Mouse (Mus musculus) hematopoietic stem cell, adult 5-6 weeks (primary cell): ENCODE measurements around the gene Tlx2. TPM values are rescaled to one million over a fixed set of nuclear protein-coding genes. Genes with fewer than 3 reads are reported as not detected.

Experiments
- ATAC-seq, 2 experiments: fragments of 125-278 bp in 1 of 2; replicated peaks in 1 of 2; 2 replicates each; pipeline ENCODE4 v1.8.0; 2016 to 2017; ENCODE audit warnings: inconsistent platforms in 2 of 2, mild to moderate bottlenecking in 2 of 2, moderate number of reproducible peaks in 2 of 2, low read depth in 1 of 2, moderate TSS enrichment in 1 of 2; ENCODE audit not compliant: low FRiP score in 2 of 2, poor library complexity in 2 of 2, severe bottlenecking in 2 of 2, insufficient read depth in 1 of 2, low TSS enrichment in 1 of 2
- total RNA-seq: library from RNA; stranded (forward); fragments of 172-1452, 232-1000 nt; gene quantifications from 2 replicates; pipeline ENCODE4 v1.2.3, GENCODE M21; 2017

Tlx2 gene
- total RNA-seq, 1 experiment from 2014 or later = not detected

DNA sequence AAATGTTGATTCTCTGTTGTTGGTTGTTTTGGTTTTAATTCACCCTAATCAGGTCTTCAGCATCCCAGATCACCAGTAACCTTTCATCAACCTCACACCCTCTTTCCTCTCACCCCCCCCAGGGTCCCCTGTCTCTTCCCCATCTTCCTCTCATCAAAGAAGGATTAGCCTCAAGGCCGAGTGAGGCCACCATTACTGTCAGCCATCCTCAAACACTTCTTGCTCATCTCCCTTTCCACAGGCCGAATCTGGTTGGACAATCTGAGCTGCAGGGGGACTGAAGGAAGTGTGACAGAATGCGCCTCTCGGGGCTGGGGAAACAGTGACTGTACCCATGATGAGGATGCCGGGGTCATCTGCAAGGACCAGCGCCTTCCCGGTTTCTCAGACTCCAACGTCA, 32.9 kb downstream of the Tlx2 start:
- no peak for ATAC-seq

DNA sequence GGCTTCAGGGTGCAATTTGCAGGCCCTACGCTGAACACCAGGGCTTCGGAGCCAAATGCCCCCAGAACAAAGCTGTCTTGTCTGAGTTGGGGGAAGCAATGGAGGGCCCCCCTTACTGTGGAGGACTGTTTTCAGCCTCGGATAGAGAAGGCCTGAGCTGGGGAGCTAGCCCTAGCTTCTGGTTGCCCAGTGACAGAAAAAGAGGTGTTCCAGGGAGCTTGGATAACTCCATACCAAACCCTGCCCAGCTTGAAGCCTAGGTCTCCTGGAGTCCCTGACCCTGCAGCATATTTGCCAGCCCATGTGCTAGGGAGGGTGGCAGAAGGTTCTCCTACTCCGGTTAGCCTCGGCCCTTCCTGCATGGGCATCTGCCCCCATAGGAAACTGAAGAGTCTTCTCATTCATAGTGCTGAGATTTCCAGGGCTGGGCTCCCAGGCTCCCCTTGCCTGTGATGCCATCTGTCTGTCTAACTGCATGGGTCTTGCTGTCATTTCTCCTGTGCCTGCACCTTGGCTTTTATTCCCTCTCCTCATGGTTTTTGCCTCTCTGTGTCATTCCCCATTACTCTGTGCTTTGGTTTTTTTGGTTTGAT, 35.5 kb downstream of the Tlx2 start:
- ATAC-seq = no peak

DNA sequence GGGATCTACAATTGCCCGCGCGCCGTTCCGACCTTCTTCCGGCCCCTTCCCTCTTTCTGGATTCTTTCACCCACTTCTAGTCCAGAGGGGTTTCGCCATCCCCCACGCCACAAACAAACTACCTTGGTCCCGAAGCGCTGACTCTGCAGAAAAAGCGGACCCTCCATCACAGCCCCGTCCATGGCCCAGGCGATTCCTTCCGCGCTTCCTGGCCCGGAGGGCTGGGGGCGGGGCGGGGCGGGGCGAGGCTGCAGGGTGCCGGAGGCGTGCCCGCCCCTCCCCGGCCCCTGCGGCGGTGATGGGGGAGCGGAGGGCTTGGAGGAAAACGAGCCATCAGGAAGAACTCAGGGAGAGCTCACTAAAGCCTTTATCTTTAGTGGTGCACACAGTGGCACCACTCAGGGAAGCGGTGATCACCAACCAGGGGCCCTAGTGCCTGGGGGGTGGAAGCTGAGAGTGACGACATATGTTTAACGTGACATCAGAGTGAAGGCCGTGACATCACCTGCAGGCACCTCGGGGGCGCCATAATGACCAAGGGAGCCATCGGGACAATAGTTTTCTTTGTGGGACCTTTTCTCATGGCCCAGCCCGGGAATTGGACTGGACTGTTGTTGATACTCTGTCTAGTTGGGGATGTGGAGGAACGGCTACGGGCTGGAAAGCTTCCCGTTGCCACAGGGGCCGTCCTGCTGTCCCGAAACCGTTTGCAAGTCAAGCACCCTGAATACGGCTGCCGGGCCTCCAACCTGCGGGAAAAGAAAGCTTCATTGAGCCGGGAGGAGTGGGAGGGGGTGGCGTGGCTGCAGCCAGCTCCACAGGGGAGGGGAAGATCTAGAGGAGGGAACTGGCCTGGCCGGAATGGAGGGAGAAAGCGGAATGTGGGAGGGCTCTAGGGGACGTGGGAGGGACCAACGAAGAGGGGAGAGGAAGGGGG, 36.6 kb downstream of the Tlx2 start, which contains the start of the genes Dok1 and Loxl3:
Gene Dok1 (minus strand): TSS at position 223 of the 937 bp plus-strand sequence.
Gene Loxl3 (plus strand): TSS at position 925 of the 937 bp plus-strand sequence.
- peak; percentile 68 to 72 for ATAC-seq

DNA sequence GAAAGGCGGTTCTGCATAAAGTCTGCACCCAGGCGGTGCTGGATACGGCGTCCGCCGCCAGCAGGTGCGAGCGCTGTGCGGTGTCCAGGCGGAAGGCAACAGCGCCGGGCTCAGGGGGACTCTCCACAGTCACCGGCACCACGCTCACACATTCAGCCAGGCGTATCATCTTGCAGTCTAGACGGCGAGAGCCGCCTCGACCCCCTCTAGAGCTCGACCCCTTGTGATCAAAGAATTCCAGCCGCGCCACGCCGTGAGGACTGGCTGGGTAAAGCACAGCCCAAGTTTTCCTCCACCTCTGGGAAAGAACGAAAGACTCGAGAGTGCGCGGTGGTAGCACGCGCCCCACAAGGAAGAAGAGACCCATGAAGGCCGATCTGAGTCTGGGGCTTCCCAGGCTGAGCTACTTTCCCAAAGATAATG, 37.3 kb downstream of the Tlx2 start:
- ATAC-seq = peak; percentile 34 to 61; a peak in 3 of 4 replicates

DNA sequence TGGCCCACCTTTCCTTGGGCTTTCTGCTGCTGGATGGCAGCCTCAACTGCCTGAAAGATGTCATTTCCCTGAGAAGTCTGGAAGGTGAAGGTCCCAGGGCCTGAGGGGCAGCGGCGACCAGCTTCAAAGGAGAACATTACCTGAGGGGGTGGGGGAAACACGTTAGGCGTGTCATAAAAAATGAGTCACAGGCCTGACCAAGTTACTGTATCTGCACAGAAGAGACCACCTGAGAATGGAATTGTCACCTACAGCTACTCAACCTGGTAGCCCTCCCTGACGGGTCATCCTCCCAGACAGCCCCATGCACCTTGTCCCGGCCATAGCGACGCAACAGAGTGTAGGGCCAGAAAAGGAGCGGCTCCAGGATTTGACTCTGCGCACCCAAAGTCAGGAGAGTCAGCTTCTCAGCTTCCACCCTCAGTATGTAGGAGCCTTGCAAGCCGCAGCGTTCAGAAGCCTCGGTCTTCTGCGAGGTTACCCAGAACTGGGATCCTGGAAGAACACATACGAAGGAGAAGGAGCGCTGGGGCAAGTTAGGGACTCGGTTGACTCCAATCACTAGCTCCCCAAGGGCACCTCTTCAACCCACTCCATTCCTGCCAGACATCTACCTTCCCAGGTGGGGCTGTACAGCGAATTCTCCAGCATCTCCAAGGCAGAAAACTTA, 38.0 kb downstream of the Tlx2 start:
- ATAC-seq = no peak

DNA sequence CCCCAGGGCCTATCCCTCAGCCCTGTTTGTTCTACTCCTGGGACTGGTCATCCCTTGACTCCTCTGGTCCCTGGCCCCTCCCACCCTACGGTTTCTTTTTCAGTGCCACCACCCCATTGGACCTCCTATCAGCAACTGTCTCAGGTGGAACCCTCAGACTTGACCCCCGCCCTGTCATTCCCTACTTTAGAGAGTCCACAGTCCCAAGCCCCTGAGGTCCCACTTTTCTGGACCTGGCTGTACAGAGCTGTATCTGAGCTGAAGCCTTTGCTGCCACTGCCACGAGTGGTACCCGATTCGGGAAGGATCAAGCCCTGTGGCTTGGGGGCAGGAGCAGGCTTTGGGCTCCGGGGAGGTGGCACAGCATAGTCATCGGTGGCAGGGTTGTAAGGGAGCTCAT, 39.0 kb downstream of the Tlx2 start:
- ATAC-seq = no peak

DNA sequence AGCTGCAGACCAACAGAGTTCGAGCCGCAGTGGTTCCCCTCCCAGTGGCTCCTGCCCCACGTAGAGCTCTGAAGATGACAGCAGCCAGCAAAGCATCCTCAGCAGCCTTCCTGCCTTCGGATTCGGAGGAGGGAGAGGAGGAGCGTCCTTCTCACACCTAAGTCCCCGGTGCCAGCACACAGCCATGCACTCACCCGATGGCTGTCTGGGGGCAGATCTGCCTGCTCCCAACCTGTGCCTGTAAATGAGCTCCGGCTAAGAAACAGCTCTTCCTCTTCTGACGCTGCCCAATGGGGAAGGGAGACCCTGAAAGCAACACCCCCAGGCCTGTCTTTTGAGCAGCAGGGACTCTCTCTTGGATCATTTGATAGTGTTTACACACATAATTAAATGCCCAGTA, 40.3 kb downstream of the Tlx2 start:
- no peak for ATAC-seq

DNA sequence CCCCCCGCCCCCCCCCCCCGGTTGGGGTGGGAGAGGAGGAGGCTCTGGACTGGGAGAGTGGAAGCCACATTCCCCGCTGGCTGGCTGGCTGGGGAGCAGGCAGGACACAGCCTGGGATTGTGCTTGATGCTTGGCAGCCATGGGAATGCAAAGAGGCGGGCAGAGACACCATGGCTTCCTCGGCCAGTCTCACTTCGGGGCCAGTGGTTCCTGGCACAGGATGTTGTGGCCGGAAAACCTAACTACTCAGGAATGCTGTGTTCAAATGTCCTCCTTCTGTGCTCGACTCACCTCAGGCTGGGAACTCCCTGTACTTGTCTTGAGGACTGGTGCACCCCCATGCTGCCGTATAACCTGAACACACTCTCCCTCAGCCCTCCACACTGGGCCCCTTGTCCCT, 42.4 kb downstream of the Tlx2 start:
- ATAC-seq = no peak; a peak in 1 of 4 replicates

DNA sequence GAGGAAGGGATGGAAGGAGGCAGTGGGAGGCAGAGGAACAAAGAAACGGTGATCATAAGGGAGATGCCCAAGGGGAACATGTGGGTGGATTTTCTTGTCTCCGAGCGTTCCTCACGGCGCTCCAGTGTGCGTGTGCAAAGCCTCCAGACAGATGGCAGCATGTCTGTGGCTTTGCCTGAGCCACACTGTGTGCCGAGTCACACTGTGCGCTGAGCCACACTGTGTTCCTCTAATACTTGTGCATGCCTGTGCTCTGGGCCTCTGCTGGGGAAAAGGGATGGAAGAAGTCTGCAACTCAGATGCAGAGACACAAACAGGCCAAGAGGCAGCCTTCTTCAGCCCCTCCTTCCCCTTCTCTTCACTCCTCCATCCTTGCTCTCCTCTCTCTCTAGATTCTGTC, 42.8 kb downstream of the Tlx2 start:
- ATAC-seq = no peak

DNA sequence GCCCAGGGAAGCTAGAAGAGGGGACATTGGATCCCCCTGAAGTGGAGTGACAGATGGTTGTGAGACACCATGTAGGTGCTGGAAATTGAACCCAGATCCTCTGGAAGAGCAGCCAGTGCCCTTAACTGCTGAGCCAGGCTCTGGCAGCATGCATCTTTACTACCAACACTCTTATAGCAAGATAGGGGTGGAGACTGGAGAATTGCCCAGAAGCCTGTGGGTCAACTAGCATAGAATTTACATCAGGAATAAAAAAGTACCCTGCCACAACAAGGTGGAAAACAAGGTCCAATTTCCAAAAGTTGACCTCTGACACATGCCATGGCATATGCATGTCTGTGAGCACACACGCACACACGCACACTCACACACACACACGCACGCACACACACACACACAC, 44.9 kb downstream of the Tlx2 start:
- ATAC-seq = no peak

DNA sequence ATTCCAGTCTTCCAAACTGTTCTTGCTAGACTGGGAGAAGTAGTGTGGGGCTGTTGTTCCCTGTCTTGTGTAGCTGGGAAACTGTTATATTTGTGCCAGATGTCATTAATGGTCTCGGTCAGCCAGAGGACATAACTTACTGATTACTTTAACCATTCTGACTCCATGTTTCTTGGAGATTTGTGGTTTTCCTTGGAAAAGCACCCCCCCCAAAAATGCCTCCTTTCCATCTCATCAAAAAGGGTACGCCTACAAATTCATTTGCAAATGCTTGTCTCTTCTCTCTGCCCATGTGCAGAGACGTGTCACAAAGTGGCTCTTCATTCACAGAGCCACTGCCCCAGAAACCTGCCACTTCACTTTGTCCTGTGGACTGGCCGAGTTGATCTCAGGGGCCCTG, 45.7 kb downstream of the Tlx2 start:
- ATAC-seq = no peak

DNA sequence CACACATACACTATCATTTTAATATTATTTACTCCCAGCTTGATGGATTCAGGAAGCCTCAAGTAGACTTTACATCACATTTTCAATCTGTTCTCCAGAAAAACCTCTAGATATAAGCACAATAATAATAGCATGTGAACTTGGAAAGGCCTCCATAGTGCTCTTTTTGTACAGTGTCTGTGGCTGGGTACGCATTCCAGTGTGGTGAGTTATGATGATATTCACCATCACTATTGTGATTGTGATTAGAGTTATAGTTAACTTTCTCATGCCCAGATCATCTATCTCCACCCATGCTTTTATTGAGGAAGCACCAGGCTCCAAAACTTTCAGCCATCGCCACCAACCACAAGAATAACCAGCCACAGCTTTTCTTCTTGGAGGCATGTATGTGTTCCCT, 46.3 kb downstream of the Tlx2 start:
- no peak for ATAC-seq

DNA sequence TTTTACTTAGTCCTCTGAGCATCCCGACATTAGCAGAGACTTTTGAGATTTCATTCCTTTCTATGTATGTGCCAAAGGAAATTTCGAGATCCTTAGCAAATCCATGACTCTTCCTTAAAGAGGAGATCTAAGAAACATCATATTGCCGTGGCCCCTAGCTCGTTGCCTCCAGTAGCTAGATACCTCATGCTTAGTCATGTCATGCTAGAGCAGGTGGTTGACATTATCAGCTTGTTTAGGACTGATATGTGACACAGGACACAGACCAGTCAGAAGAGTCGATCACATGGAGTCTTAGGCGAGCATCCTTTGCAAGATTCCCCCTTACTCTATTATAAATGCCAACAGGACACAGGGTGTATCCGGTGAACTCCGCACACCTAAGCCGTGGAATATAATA, 47.1 kb downstream of the Tlx2 start:
- ATAC-seq = no peak

DNA sequence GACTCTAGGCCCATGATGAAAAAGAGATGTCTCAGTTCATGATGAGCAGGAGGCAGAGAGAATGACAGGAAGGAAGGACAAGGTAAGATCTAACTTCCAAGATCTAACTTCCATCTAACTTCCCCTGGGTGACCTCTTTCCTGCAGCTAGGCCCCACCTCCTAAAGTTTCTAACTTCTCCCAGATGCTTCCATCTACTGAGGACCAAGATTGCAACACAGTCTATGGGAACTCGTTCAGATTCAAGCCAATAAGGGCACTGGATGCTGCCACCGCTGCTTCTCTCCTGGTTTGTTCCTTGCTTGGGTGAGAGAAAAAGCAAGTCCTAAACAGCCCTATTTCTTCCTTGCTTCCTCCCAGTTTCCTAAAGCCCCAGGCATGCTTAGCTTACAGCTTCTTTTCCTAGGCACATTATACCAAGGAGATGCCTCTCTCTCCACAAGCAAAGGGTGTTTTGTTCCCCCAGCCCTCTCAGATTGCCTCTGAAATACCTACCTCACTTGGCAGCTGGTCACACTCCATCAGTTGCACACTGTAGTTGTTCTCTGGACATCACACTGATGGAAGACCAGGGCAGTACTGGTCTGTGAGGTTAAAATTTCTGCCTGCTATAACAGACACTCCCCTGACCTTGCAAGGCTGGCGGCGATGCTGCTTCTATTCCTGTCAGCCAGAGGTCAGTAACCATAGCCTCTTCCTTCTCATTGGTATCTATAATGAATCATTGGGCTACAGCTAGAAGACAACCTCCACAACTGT, 49.1 kb downstream of the Tlx2 start:
- no peak for ATAC-seq

DNA sequence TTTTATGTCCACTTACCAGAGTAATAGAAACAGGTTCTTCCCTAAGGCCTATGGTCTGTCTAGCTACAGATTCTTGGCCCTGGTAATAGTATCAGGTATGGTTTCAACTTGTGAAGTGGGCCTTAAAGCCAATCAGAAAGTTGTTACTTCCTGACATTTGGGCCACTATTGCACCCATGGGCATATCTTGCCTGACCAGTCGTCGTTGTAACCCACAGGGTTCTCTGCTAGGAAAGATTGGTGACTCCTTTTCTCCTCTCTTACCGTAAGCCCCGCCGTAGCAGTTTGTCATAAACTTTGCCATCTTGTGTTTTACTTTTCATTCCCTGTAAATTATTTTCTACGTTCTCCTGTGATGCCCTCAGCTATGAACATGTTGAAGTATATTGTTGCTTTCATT, 50.0 kb downstream of the Tlx2 start:
- 0 out of 4 replicates have a peak, but pooled peaks of 1 of the 2 experiments have one; percentile 18 for ATAC-seq

DNA sequence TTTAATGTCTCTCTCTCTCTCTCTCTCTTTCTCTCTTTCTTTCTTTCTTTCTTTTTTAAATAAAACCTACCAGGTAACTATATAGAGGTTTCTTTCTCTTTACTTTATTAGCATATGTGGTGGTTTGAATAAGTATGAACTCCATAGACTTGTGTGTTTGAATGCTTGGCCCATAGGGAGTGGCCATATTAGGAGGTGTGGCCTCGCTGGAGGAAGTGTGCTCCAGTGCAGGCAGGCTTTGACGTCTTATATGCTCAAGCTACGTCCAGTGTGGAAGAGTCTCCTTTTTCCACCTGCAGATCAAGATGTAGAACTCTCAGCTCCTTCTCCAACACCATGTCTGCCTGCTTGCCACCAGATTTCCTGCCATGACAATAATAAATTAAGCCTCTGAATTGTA, 51.0 kb downstream of the Tlx2 start:
- no peak for ATAC-seq
